Mouse (Mus musculus) hindbrain, embryonic 15.5 days (tissue): Measurements from ENCODE around the gene Vmn1r16. TPM values are rescaled to one million over a fixed set of nuclear protein-coding genes. Genes with fewer than 3 reads are reported as not detected.
"Not testable (repeated sequence)": the region's sequence is repeated elsewhere in the genome, so short reads cannot be mapped to it uniquely, and the experiment has no call there.

ENCODE experiments used
- ATAC-seq: fragments of 200-750 bp; cut with Nextera tagmentation; 2 replicates; pipeline ENCODE4 v1.8.0; 2017; ENCODE audit warnings: low read depth, moderate number of reproducible peaks, moderate TSS enrichment; ENCODE audit not compliant: low FRiP score
- H3K27ac ChIP-seq: fragments of 300-500 bp; sonication (generic); replicated peaks from 2 replicates; pipeline ENCODE4 v1.5.1; 2015; ENCODE audit warnings: mild to moderate bottlenecking, inconsistent platforms
- H3K27me3 ChIP-seq: fragments of 300-500 bp; sonication (generic); 2 replicates; pipeline ENCODE4 v1.6.1; 2015; ENCODE audit warnings: control low read depth, inconsistent platforms
- H3K36me3 ChIP-seq: fragments of 300-500 bp; sonication (generic); 2 replicates; pipeline ENCODE4 v1.6.1; 2015; ENCODE audit warnings: control low read depth, inconsistent platforms
- H3K4me1 ChIP-seq: fragments of 300-500 bp; sonication (generic); replicated peaks from 2 replicates; pipeline ENCODE4 v1.6.1; 2015; ENCODE audit warnings: control low read depth, inconsistent platforms
- H3K4me2 ChIP-seq: fragments of 300-500 bp; sonication (generic); 2 replicates; pipeline ENCODE4 v1.6.1; 2015; ENCODE audit warnings: moderate library complexity, mild to moderate bottlenecking, inconsistent platforms
- H3K4me3 ChIP-seq: fragments of 300-500 bp; sonication (generic); 2 replicates; pipeline ENCODE4 v1.5.1; 2015; ENCODE audit warnings: mild to moderate bottlenecking, inconsistent platforms
- H3K9ac ChIP-seq: fragments of 300-500 bp; sonication (generic); 2 replicates; pipeline ENCODE4 v1.6.1; 2015; ENCODE audit warnings: inconsistent platforms
- H3K9me3 ChIP-seq: fragments of 300-500 bp; sonication (generic); 2 replicates; pipeline ENCODE4 v1.6.1; 2016; ENCODE audit warnings: control low read depth, inconsistent platforms
- WGBS: fragments of 180-500 bp; shearing (Covaris S2); methylation state at CpG from one replicate; pipeline ENCODE4 v1.1.7; 2015; 5-methylcytosine and 5-hydroxymethylcytosine counted together
- polyA plus RNA-seq: library from polyadenylated mRNA; unstranded; fragments of >200 nt; fragmentation: Nextera tagmentation; extraction: Ambion mirVana; gene quantifications from 2 replicates; pipeline ENCODE4 v1.2.1, GENCODE M21; 2015

Vmn1r16 gene
- not detected in 2 replicates for polyA plus RNA-seq

- H3K27me3 ChIP-seq, result no peaks in the 10 kb centered on the region
- 79% methylated on average over 3 of the region's 3 CpGs for WGBS
- H3K9ac ChIP-seq, result no peak within 1 kb of the TSS
- H3K9me3 ChIP-seq, result no peaks in the 10 kb centered on the region
- H3K27ac ChIP-seq, result no peak within 1 kb of the TSS
- H3K4me3 ChIP-seq, result no peak within 1 kb of the TSS
- no peaks in the 10 kb centered on the region for H3K4me1 ChIP-seq
- no peak for ATAC-seq
- H3K4me2 ChIP-seq, result no peak within 1 kb of the TSS
- no peaks in the 10 kb centered on the region for H3K36me3 ChIP-seq
Measured at GRCm38 (mm10) chr6:57329394-57329793, at the start of gene Vmn1r16. Gene Vmn1r16, minus strand, starts transcription at chr6:57329494.

GRCm38 (mm10) chr6:57367496-57367895 lies 38.2 kb upstream of the Vmn1r16 start:
- no peak overlapping the region for H3K4me3 ChIP-seq
- H3K9ac ChIP-seq, result no peak overlapping the region
- H3K27ac ChIP-seq, result no peak overlapping the region
- WGBS, result 83% methylated on average over 1 of the region's 1 CpGs
- H3K36me3 ChIP-seq, result no peaks in the 10 kb centered on the region
- no peaks in the 10 kb centered on the region for H3K4me1 ChIP-seq
- no peaks in the 10 kb centered on the region for H3K27me3 ChIP-seq
- no peak for ATAC-seq
- H3K9me3 ChIP-seq, result no peaks in the 10 kb centered on the region
- no peak overlapping the region for H3K4me2 ChIP-seq

GRCm38 (mm10) chr6:57365866-57366265 lies 36.6 kb upstream of the Vmn1r16 start:
- H3K27me3 ChIP-seq, ATAC-seq, H3K9me3 ChIP-seq, H3K4me2 ChIP-seq, H3K27ac ChIP-seq, H3K4me1 ChIP-seq, H3K36me3 ChIP-seq, H3K4me3 ChIP-seq, H3K9ac ChIP-seq: not testable (repeated sequence)
- WGBS, result 88% methylated on average over 1 of the region's 1 CpGs

GRCm38 (mm10) chr6:57363627-57364026 lies 34.3 kb upstream of the Vmn1r16 start, which contains the start of gene Vmn1r17:
Gene Vmn1r17, minus strand, starts transcription at chr6:57363727.
- Histone ChIP-seq H3K27ac (no peak within 1 kb of the TSS), H3K4me2 (no peak within 1 kb of the TSS), H3K36me3 (no peaks in the 10 kb centered on the region), H3K4me3 (no peak within 1 kb of the TSS), H3K27me3 (no peaks in the 10 kb centered on the region), H3K9ac (no peak within 1 kb of the TSS), H3K4me1 (no peaks in the 10 kb centered on the region), H3K9me3 (no peaks in the 10 kb centered on the region)
- ATAC-seq, result no peak
- WGBS, result 89% methylated on average over 1 of the region's 1 CpGs

GRCm38 (mm10) chr6:57356864-57357263 lies 27.6 kb upstream of the Vmn1r16 start:
- no peak overlapping the region for H3K9ac ChIP-seq
- no peak overlapping the region for H3K27ac ChIP-seq
- H3K27me3 ChIP-seq, result no peaks in the 10 kb centered on the region
- H3K4me3 ChIP-seq, result no peak overlapping the region
- 79% methylated on average over 2 of the region's 2 CpGs for WGBS
- no peak overlapping the region for H3K4me2 ChIP-seq
- ATAC-seq, result no peak
- no peaks in the 10 kb centered on the region for H3K9me3 ChIP-seq
- H3K36me3 ChIP-seq, result no peaks in the 10 kb centered on the region
- no peaks in the 10 kb centered on the region for H3K4me1 ChIP-seq

- H3K4me3 ChIP-seq, result no peak overlapping the region
- H3K27me3 ChIP-seq, result no peaks in the 10 kb centered on the region
- no peaks in the 10 kb centered on the region for H3K9me3 ChIP-seq
- no peak overlapping the region for H3K9ac ChIP-seq
- H3K4me1 ChIP-seq, result no peaks in the 10 kb centered on the region
- H3K36me3 ChIP-seq, result no peaks in the 10 kb centered on the region
- no peak overlapping the region for H3K4me2 ChIP-seq
- no peak for ATAC-seq
- H3K27ac ChIP-seq, result no peak overlapping the region
Measured at GRCm38 (mm10) chr6:57326176-57326575, 3.1 kb downstream of the Vmn1r16 start.

GRCm38 (mm10) chr6:57278952-57279351 lies 50.3 kb downstream of the Vmn1r16 start:
- Histone ChIP-seq H3K9ac (no peak overlapping the region), H3K36me3 (no peaks in the 10 kb centered on the region), H3K27ac (no peak overlapping the region), H3K4me1 (no peaks in the 10 kb centered on the region), H3K27me3 (no peaks in the 10 kb centered on the region), H3K4me2 (no peak overlapping the region), H3K4me3 (no peak overlapping the region), H3K9me3 (no peaks in the 10 kb centered on the region)
- ATAC-seq, result no peak

GRCm38 (mm10) chr6:57272517-57272916 lies 56.8 kb downstream of the Vmn1r16 start:
- no peaks in the 10 kb centered on the region for H3K4me1 ChIP-seq
- H3K9ac ChIP-seq, result no peak overlapping the region
- no peak for ATAC-seq
- no peaks in the 10 kb centered on the region for H3K27me3 ChIP-seq
- H3K4me2 ChIP-seq, result no peak overlapping the region
- no peak overlapping the region for H3K4me3 ChIP-seq
- no peaks in the 10 kb centered on the region for H3K9me3 ChIP-seq
- H3K27ac ChIP-seq, result no peak overlapping the region
- no peaks in the 10 kb centered on the region for H3K36me3 ChIP-seq

- Histone ChIP-seq H3K27ac (no peak overlapping the region), H3K9ac (no peak overlapping the region), H3K4me2 (no peak overlapping the region), H3K4me1 (no peaks in the 10 kb centered on the region), H3K9me3 (no peaks in the 10 kb centered on the region), H3K27me3 (no peaks in the 10 kb centered on the region), H3K4me3 (no peak overlapping the region), H3K36me3 (no peaks in the 10 kb centered on the region)
- 72% methylated on average over 3 of the region's 3 CpGs for WGBS
- ATAC-seq, result no peak
Measured at GRCm38 (mm10) chr6:57271881-57272280, 57.4 kb downstream of the Vmn1r16 start.

Other genes with a start within 250 kb of the Vmn1r16 start
- not detected in 2 replicates for gene Vmn1r10, start 220.0 kb downstream of the Vmn1r16 start, polyA plus RNA-seq
- not detected in 2 replicates for gene Vmn1r11, start 196.0 kb downstream of the Vmn1r16 start, polyA plus RNA-seq
- gene Vmn1r12, start 172.6 kb downstream of the Vmn1r16 start, polyA plus RNA-seq, result not detected in 2 replicates
- gene Vmn1r13, start 126.2 kb downstream of the Vmn1r16 start, polyA plus RNA-seq, result not detected in 2 replicates
- gene Vmn1r14, start 97.8 kb downstream of the Vmn1r16 start, polyA plus RNA-seq, result not detected in 2 replicates
- not detected in 2 replicates for gene Vmn1r15, start 71.5 kb downstream of the Vmn1r16 start, polyA plus RNA-seq
- gene Vmn1r17, start 34.2 kb upstream of the Vmn1r16 start, polyA plus RNA-seq, result not detected in 2 replicates
- not detected in 2 replicates for gene Vmn1r18, start 66.3 kb upstream of the Vmn1r16 start, polyA plus RNA-seq
- gene Vmn1r19, start 74.3 kb upstream of the Vmn1r16 start, polyA plus RNA-seq, result not detected in 2 replicates
- not detected in 2 replicates for gene Vmn1r20, start 99.4 kb upstream of the Vmn1r16 start, polyA plus RNA-seq
- gene Ppm1k, start 206.0 kb upstream of the Vmn1r16 start, polyA plus RNA-seq, result 5.3 and 6.0 TPM in 2 replicates